Mouse (Mus musculus): Measurements from ENCODE around the gene Unc13b. TPM values are rescaled to one million over a fixed set of nuclear protein-coding genes. Genes with fewer than 3 reads are reported as not detected.

Unc13b gene
- polyA plus RNA-seq, 1 experiment from 2014 or later, result 10.2 TPM

Other genes with a start within 250 kb of the Unc13b start
- not detected in 2 replicates for gene Fam205a1, start 205.1 kb upstream of the Unc13b start, polyA plus RNA-seq (2014; fragmentation: Nextera tagmentation; extraction: Ambion mirVana)
- gene Gm12394, start 202.2 kb upstream of the Unc13b start, polyA plus RNA-seq (2014; fragmentation: Nextera tagmentation; extraction: Ambion mirVana), result 0.14 TPM in 1 of 2 replicates, not detected in the other
- gene Fam205c, start 184.7 kb upstream of the Unc13b start, polyA plus RNA-seq (2014; fragmentation: Nextera tagmentation; extraction: Ambion mirVana), result 0.43 and 0.81 TPM in 2 replicates
- 1.6 and 1.9 TPM in 2 replicates for gene Phf24, start 142.3 kb upstream of the Unc13b start, polyA plus RNA-seq (2014; fragmentation: Nextera tagmentation; extraction: Ambion mirVana)
- gene Dnajb5, start 109.1 kb upstream of the Unc13b start, polyA plus RNA-seq (2014; fragmentation: Nextera tagmentation; extraction: Ambion mirVana), result 7.3 and 7.4 TPM in 2 replicates
- gene 1700022I11Rik, start 89.3 kb upstream of the Unc13b start, polyA plus RNA-seq (2014; fragmentation: Nextera tagmentation; extraction: Ambion mirVana), result 0.44 and 0.97 TPM in 2 replicates
- 481 and 510 TPM in 2 replicates for gene Vcp, start 58.4 kb upstream of the Unc13b start, polyA plus RNA-seq (2014; fragmentation: Nextera tagmentation; extraction: Ambion mirVana)
- gene Fancg, start 48.4 kb upstream of the Unc13b start, polyA plus RNA-seq (2014; fragmentation: Nextera tagmentation; extraction: Ambion mirVana), result 16.6 and 17.8 TPM in 2 replicates
- gene Pigo, start 33.1 kb upstream of the Unc13b start, polyA plus RNA-seq (2014; fragmentation: Nextera tagmentation; extraction: Ambion mirVana), result 21.7 and 22.6 TPM in 2 replicates
- gene Stoml2, start 27.2 kb upstream of the Unc13b start, polyA plus RNA-seq (2014; fragmentation: Nextera tagmentation; extraction: Ambion mirVana), result 332 and 361 TPM in 2 replicates
- 5.1 and 7.1 TPM in 2 replicates for gene Fam214b, start 12.7 kb upstream of the Unc13b start, polyA plus RNA-seq (2014; fragmentation: Nextera tagmentation; extraction: Ambion mirVana)
- 0.62 and 0.70 TPM in 2 replicates for gene Atp8b5, start 208.2 kb downstream of the Unc13b start, polyA plus RNA-seq (2014; fragmentation: Nextera tagmentation; extraction: Ambion mirVana)

Measured in intestine, embryonic 14.5 days (tissue).